Mouse (Mus musculus) liver, embryonic 15.5 days (tissue): Measurements from ENCODE around the gene Enoph1. TPM values are rescaled to one million over a fixed set of nuclear protein-coding genes. Genes with fewer than 3 reads are reported as not detected.

Experiments
- ATAC-seq: fragments of 200-750 bp; cut with Nextera tagmentation; 2 replicates; pipeline ENCODE4 v1.8.0; 2017; ENCODE audit warnings: moderate number of reproducible peaks, mild to moderate bottlenecking, moderate library complexity; ENCODE audit not compliant: insufficient read depth
- H3K27ac ChIP-seq: fragments of 300-500 bp; sonication (generic); replicated peaks from 2 replicates; pipeline ENCODE4 v1.5.1; 2015; ENCODE audit warnings: mild to moderate bottlenecking, inconsistent platforms
- H3K27me3 ChIP-seq: fragments of 300-500 bp; sonication (generic); 2 replicates; pipeline ENCODE4 v1.6.1; 2015; ENCODE audit warnings: mild to moderate bottlenecking, inconsistent platforms
- H3K36me3 ChIP-seq: fragments of 300-500 bp; sonication (generic); replicated peaks from 2 replicates; pipeline ENCODE4 v1.6.1; 2015; ENCODE audit warnings: moderate library complexity, mild to moderate bottlenecking, inconsistent platforms
- H3K4me1 ChIP-seq: fragments of 300-500 bp; sonication (generic); replicated peaks from 2 replicates; pipeline ENCODE4 v1.6.1; 2015; ENCODE audit warnings: inconsistent platforms
- H3K4me2 ChIP-seq: fragments of 300-500 bp; sonication (generic); 2 replicates; pipeline ENCODE4 v1.6.1; 2015; ENCODE audit warnings: moderate library complexity, mild to moderate bottlenecking, inconsistent platforms
- H3K4me3 ChIP-seq: fragments of 300-500 bp; sonication (generic); replicated peaks from 2 replicates; pipeline ENCODE4 v1.5.1; 2015; ENCODE audit warnings: mild to moderate bottlenecking, inconsistent platforms
- H3K9ac ChIP-seq: fragments of 300-500 bp; sonication (generic); 2 replicates; pipeline ENCODE4 v1.6.1; 2015; ENCODE audit warnings: moderate library complexity, mild to moderate bottlenecking, inconsistent platforms
- H3K9me3 ChIP-seq: fragments of 300-500 bp; sonication (generic); replicated peaks from 2 replicates; pipeline ENCODE4 v1.6.1; 2016; ENCODE audit warnings: inconsistent platforms
- WGBS: fragments of 180-500 bp; shearing (Covaris S2); methylation state at CpG from one replicate; pipeline ENCODE4 v1.1.7; 2015; ENCODE audit warnings: mixed read lengths; ENCODE audit not compliant: insufficient replicate concordance; 5-methylcytosine and 5-hydroxymethylcytosine counted together
- polyA plus RNA-seq: library from polyadenylated mRNA; unstranded; fragments of >200 nt; fragmentation: Nextera tagmentation; extraction: Ambion mirVana; gene quantifications from 2 replicates; pipeline ENCODE4 v1.2.1, GENCODE M21; 2015

Gene Enoph1
- polyA plus RNA-seq, 1 experiment from 2014 or later: 15.4 TPM

- peaks cover 66% of the 10 kb centered on the region for H3K4me1 ChIP-seq
- ATAC-seq: no peak
Measured at GRCm38 (mm10) chr5:100040281-100040784, 548 bp downstream of the Enoph1 start.

GRCm38 (mm10) chr5:100041272-100041671, 1.5 kb downstream of the Enoph1 start:
- H3K9me3 ChIP-seq: no peaks in the 10 kb centered on the region
- peak overlapping the region; percentile 98; the same call in 1 of the 2 replicates for H3K4me3 ChIP-seq
- peaks cover 60% of the 10 kb centered on the region for H3K4me1 ChIP-seq
- WGBS: 46% methylated on average over 4 of the region's 4 CpGs
- H3K27me3 ChIP-seq: no peaks in the 10 kb centered on the region
- no peak overlapping the region for H3K27ac ChIP-seq
- H3K36me3 ChIP-seq: peaks cover 23% of the 10 kb centered on the region
- ATAC-seq: no peak
- no peak overlapping the region; the same call in 1 of the 2 replicates for H3K9ac ChIP-seq
- H3K4me2 ChIP-seq: peak overlapping the region; percentile 99

More at GRCm38 (mm10) chr5:100040281-100040784, 548 bp downstream of the Enoph1 start:
- H3K27ac ChIP-seq: peak overlapping the region; percentile 92
- H3K36me3 ChIP-seq: peaks cover 32% of the 10 kb centered on the region
- no peaks in the 10 kb centered on the region for H3K9me3 ChIP-seq
- WGBS: under 1% methylated on average over 19 of the region's 19 CpGs
- no peaks in the 10 kb centered on the region for H3K27me3 ChIP-seq
- peak overlapping the region; percentile 89 for H3K9ac ChIP-seq
- peak overlapping the region; percentile 99 for H3K4me2 ChIP-seq
- peak overlapping the region; percentile 98 for H3K4me3 ChIP-seq

GRCm38 (mm10) chr5:100042467-100042866, 2.7 kb downstream of the Enoph1 start:
- Histone ChIP-seq H3K4me1 (peaks cover 48% of the 10 kb centered on the region), H3K9me3 (no peaks in the 10 kb centered on the region), H3K9ac (no peak overlapping the region), H3K27ac (no peak overlapping the region), H3K36me3 (peaks cover 11% of the 10 kb centered on the region; the same call in 1 of the 2 replicates), H3K4me2 (no peak overlapping the region), H3K27me3 (no peaks in the 10 kb centered on the region), H3K4me3 (no peak overlapping the region)
- WGBS: 85% methylated on average over 8 of the region's 8 CpGs
- no peak for ATAC-seq

- 77% methylated on average over 5 of the region's 5 CpGs for WGBS
- Histone ChIP-seq H3K9me3 (no peaks in the 10 kb centered on the region), H3K4me2 (no peak overlapping the region), H3K27me3 (no peaks in the 10 kb centered on the region), H3K4me1 (peaks cover 53% of the 10 kb centered on the region), H3K27ac (no peak overlapping the region), H3K4me3 (no peak overlapping the region), H3K9ac (no peak overlapping the region), H3K36me3 (0 out of 2 replicates have a peak, but pooled peaks cover 9% of the 10 kb centered on the region)
- ATAC-seq: no peak
Measured at GRCm38 (mm10) chr5:100043361-100043760, 3.6 kb downstream of the Enoph1 start.

GRCm38 (mm10) chr5:100044030-100044429, 4.2 kb downstream of the Enoph1 start:
- Histone ChIP-seq H3K4me3 (no peak overlapping the region), H3K27me3 (no peaks in the 10 kb centered on the region), H3K9ac (no peak overlapping the region), H3K27ac (no peak overlapping the region), H3K9me3 (no peaks in the 10 kb centered on the region), H3K36me3 (0 out of 2 replicates have a peak, but pooled peaks cover 9% of the 10 kb centered on the region), H3K4me1 (peaks cover 59% of the 10 kb centered on the region), H3K4me2 (no peak overlapping the region)
- no peak for ATAC-seq
- WGBS: 69% methylated on average over 4 of the region's 4 CpGs

- ATAC-seq: no peak
- Histone ChIP-seq H3K9me3 (no peaks in the 10 kb centered on the region), H3K9ac (no peak overlapping the region), H3K4me1 (peaks cover 59% of the 10 kb centered on the region), H3K27me3 (no peaks in the 10 kb centered on the region), H3K4me2 (no peak overlapping the region), H3K36me3 (0 out of 2 replicates have a peak, but pooled peaks cover 9% of the 10 kb centered on the region), H3K4me3 (no peak overlapping the region), H3K27ac (no peak overlapping the region)
- WGBS: 68% methylated on average over 5 of the region's 5 CpGs
Measured at GRCm38 (mm10) chr5:100044621-100045020, 4.8 kb downstream of the Enoph1 start.

GRCm38 (mm10) chr5:100046096-100046495, 6.3 kb downstream of the Enoph1 start:
- peaks cover 47% of the 10 kb centered on the region for H3K4me1 ChIP-seq
- no peaks in the 10 kb centered on the region for H3K27me3 ChIP-seq
- no peak overlapping the region for H3K9ac ChIP-seq
- H3K4me3 ChIP-seq: no peak overlapping the region
- no peaks in the 10 kb centered on the region for H3K9me3 ChIP-seq
- H3K4me2 ChIP-seq: no peak overlapping the region
- 0 out of 2 replicates have a peak, but pooled peaks cover 9% of the 10 kb centered on the region for H3K36me3 ChIP-seq
- H3K27ac ChIP-seq: no peak overlapping the region
- 61% methylated on average over 3 of the region's 3 CpGs for WGBS
- no peak for ATAC-seq

GRCm38 (mm10) chr5:100047143-100047640, 7.4 kb downstream of the Enoph1 start:
- 0 out of 2 replicates have a peak, but pooled peaks cover 12% of the 10 kb centered on the region for H3K36me3 ChIP-seq
- H3K4me1 ChIP-seq: peaks cover 37% of the 10 kb centered on the region
- no peak overlapping the region for H3K9ac ChIP-seq
- no peak overlapping the region for H3K4me2 ChIP-seq
- H3K27ac ChIP-seq: no peak overlapping the region
- H3K9me3 ChIP-seq: no peaks in the 10 kb centered on the region
- no peak for ATAC-seq
- no peak overlapping the region for H3K4me3 ChIP-seq
- 67% methylated on average over 8 of the region's 8 CpGs for WGBS
- H3K27me3 ChIP-seq: no peaks in the 10 kb centered on the region

- whole genome bisulfite sequencing: 77% methylated on average over 7 of the region's 7 CpGs
- H3K36me3 ChIP-seq: 0 out of 2 replicates have a peak, but pooled peaks cover 6% of the 10 kb centered on the region
- H3K27me3 ChIP-seq: no peaks in the 10 kb centered on the region
- H3K9me3 ChIP-seq: no peaks in the 10 kb centered on the region
- ATAC-seq: no peak
- H3K4me1 ChIP-seq: peaks cover 34% of the 10 kb centered on the region
- no peak overlapping the region for H3K27ac ChIP-seq
- no peak overlapping the region for H3K4me3 ChIP-seq
- H3K4me2 ChIP-seq: no peak overlapping the region
- no peak overlapping the region for H3K9ac ChIP-seq
Measured at GRCm38 (mm10) chr5:100047871-100048270, 8.1 kb downstream of the Enoph1 start.

GRCm38 (mm10) chr5:100049904-100050303, 10.1 kb downstream of the Enoph1 start:
- peaks cover 24% of the 10 kb centered on the region for H3K4me1 ChIP-seq
- no peak for ATAC-seq
- no peak overlapping the region for H3K4me2 ChIP-seq
- no peak overlapping the region for H3K9ac ChIP-seq
- no peaks in the 10 kb centered on the region for H3K27me3 ChIP-seq
- H3K9me3 ChIP-seq: no peaks in the 10 kb centered on the region
- H3K36me3 ChIP-seq: 0 out of 2 replicates have a peak, but pooled peaks cover 5% of the 10 kb centered on the region
- no peak overlapping the region for H3K27ac ChIP-seq
- H3K4me3 ChIP-seq: no peak overlapping the region
- 61% methylated on average over 3 of the region's 3 CpGs for WGBS

GRCm38 (mm10) chr5:100052728-100053127, 12.9 kb downstream of the Enoph1 start:
- H3K27me3 ChIP-seq: no peaks in the 10 kb centered on the region
- H3K9ac ChIP-seq: no peak overlapping the region
- H3K4me2 ChIP-seq: no peak overlapping the region
- no peaks in the 10 kb centered on the region for H3K9me3 ChIP-seq
- H3K4me1 ChIP-seq: peaks cover 34% of the 10 kb centered on the region
- no peak for ATAC-seq
- no peak overlapping the region for H3K4me3 ChIP-seq
- no peak overlapping the region for H3K27ac ChIP-seq
- 0 out of 2 replicates have a peak, but pooled peaks cover 5% of the 10 kb centered on the region for H3K36me3 ChIP-seq
- 76% methylated on average over 7 of the region's 7 CpGs for WGBS
